Mouse (Mus musculus) adrenal gland, adult 8-10 months (tissue): ENCODE measurements around the gene Mre11a. TPM values are rescaled to one million over a fixed set of nuclear protein-coding genes. Genes with fewer than 3 reads are reported as not detected.

Source experiments
- DNase-seq: peaks from one replicate; pipeline ENCODE4 v3.0.0; 2022
- total RNA-seq, 4 experiments: library from RNA; stranded (reverse); gene quantifications; 2 replicates each; pipeline ENCODE4 v1.2.4; 2022

Gene Mre11a
- total RNA-seq: 10 to 100 TPM; 18.8 to 26.9 (median 23.2) TPM

GRCm38 (mm10) chr9:14784039-14785002 is at the start of gene Mre11a, which contains the start of gene Ankrd49:
Gene Mre11a (plus strand): TSS chr9:14784654.
Gene Ankrd49 (minus strand): TSS chr9:14784856.
- DNase-seq: peak; percentile 93

- DNase-seq: peak; percentile 23
Observed at GRCm38 (mm10) chr9:14739498-14740150, 44.8 kb upstream of the Mre11a start.

- DNase-seq: no peak
Observed at GRCm38 (mm10) chr9:14740151-14740924, 44.1 kb upstream of the Mre11a start, which contains the start of gene Piwil4. Gene Piwil4 (minus strand): TSS chr9:14740733.

- peak; percentile 10 for DNase-seq
Observed at GRCm38 (mm10) chr9:14750901-14751502, 33.5 kb upstream of the Mre11a start.

- DNase-seq: no peak
Observed at GRCm38 (mm10) chr9:14751503-14752000, 32.9 kb upstream of the Mre11a start.

- DNase-seq: peak; percentile 30
Observed at GRCm38 (mm10) chr9:14752001-14752522, 32.4 kb upstream of the Mre11a start, which contains the start of gene Fut4. Gene Fut4 (minus strand): TSS chr9:14752393.

GRCm38 (mm10) chr9:14753947-14754346 is 30.5 kb upstream of the Mre11a start:
- DNase-seq: no peak

GRCm38 (mm10) chr9:14754469-14754868 is 30.0 kb upstream of the Mre11a start:
- no peak for DNase-seq

- no peak for DNase-seq
Observed at GRCm38 (mm10) chr9:14758590-14758989, 25.9 kb upstream of the Mre11a start.

GRCm38 (mm10) chr9:14759261-14759660 is 25.2 kb upstream of the Mre11a start:
- no peak for DNase-seq

- DNase-seq: no peak
Observed at GRCm38 (mm10) chr9:14764765-14765164, 19.7 kb upstream of the Mre11a start.

GRCm38 (mm10) chr9:14769811-14770210 is 14.6 kb upstream of the Mre11a start:
- DNase-seq: no peak

GRCm38 (mm10) chr9:14770803-14771471 is 13.5 kb upstream of the Mre11a start, which contains the start of gene 1700012B09Rik:
Gene 1700012B09Rik (minus strand): TSS chr9:14771030.
- DNase-seq: no peak

- DNase-seq: no peak
Observed at GRCm38 (mm10) chr9:14772074-14772473, 12.4 kb upstream of the Mre11a start.

GRCm38 (mm10) chr9:14773813-14774212 is 10.6 kb upstream of the Mre11a start:
- DNase-seq: no peak

- no peak for DNase-seq
Observed at GRCm38 (mm10) chr9:14778341-14778740, 6.1 kb upstream of the Mre11a start.

- no peak for DNase-seq
Observed at GRCm38 (mm10) chr9:14787356-14787755, 2.9 kb downstream of the Mre11a start.

- DNase-seq: peak; percentile 19
Observed at GRCm38 (mm10) chr9:14805714-14806113, 21.3 kb downstream of the Mre11a start.

- no peak for DNase-seq
Observed at GRCm38 (mm10) chr9:14806786-14807185, 22.3 kb downstream of the Mre11a start.

GRCm38 (mm10) chr9:14810111-14810510 is 25.7 kb downstream of the Mre11a start:
- no peak for DNase-seq

GRCm38 (mm10) chr9:14821396-14821795 is 36.9 kb downstream of the Mre11a start:
- no peak for DNase-seq
